Mouse (Mus musculus) heart, embryonic 12.5 days (tissue): Measurements from ENCODE around the gene Nos1. TPM values are rescaled to one million over a fixed set of nuclear protein-coding genes. Genes with fewer than 3 reads are reported as not detected.

Experiments
- ATAC-seq: fragments of 200-750 bp; cut with Nextera tagmentation; 2 replicates; pipeline ENCODE4 v1.8.0; 2017; ENCODE audit warnings: moderate TSS enrichment, moderate library complexity; ENCODE audit not compliant: insufficient number of reproducible peaks, low FRiP score
- H3K27ac ChIP-seq: fragments of 300-500 bp; sonication (generic); 2 replicates; pipeline ENCODE4 v1.5.1; 2016; ENCODE audit warnings: mild to moderate bottlenecking, moderate library complexity; ENCODE audit not compliant: poor library complexity, severe bottlenecking
- H3K27me3 ChIP-seq: fragments of 300-500 bp; sonication (generic); replicated peaks from 2 replicates; pipeline ENCODE4 v1.6.1; 2016; ENCODE audit warnings: mild to moderate bottlenecking, moderate library complexity
- H3K36me3 ChIP-seq: fragments of 300-500 bp; sonication (generic); 2 replicates; pipeline ENCODE4 v1.6.1; 2016; ENCODE audit warnings: mild to moderate bottlenecking, moderate library complexity
- H3K4me1 ChIP-seq: fragments of 300-500 bp; sonication (generic); replicated peaks from 2 replicates; pipeline ENCODE4 v1.6.1; 2016; ENCODE audit warnings: mild to moderate bottlenecking
- H3K4me2 ChIP-seq: fragments of 300-500 bp; sonication (generic); 2 replicates; pipeline ENCODE4 v1.6.1; 2016; ENCODE audit warnings: mild to moderate bottlenecking, moderate library complexity
- H3K4me3 ChIP-seq: fragments of 300-500 bp; sonication (generic); 2 replicates; pipeline ENCODE4 v1.5.1; 2016; ENCODE audit warnings: mild to moderate bottlenecking
- H3K9ac ChIP-seq: fragments of 300-500 bp; sonication (generic); 2 replicates; pipeline ENCODE4 v1.6.1; 2016; ENCODE audit warnings: mild to moderate bottlenecking, moderate library complexity
- H3K9me3 ChIP-seq: fragments of 300-500 bp; sonication (generic); replicated peaks from 2 replicates; pipeline ENCODE4 v1.6.1; 2016; ENCODE audit warnings: mild to moderate bottlenecking, moderate library complexity
- WGBS: fragments of 180-500 bp; shearing (Covaris S2); methylation state at CpG from one replicate; pipeline ENCODE4 v1.1.7; 2016; 5-methylcytosine and 5-hydroxymethylcytosine counted together
- polyA plus RNA-seq: library from polyadenylated mRNA; unstranded; fragments of >200 nt; fragmentation: Nextera tagmentation; extraction: Ambion mirVana; gene quantifications from 2 replicates; pipeline ENCODE4 v1.2.1, GENCODE M21; 2016

Nos1 gene
- polyA plus RNA-seq, 1 experiment from 2014 or later: 0.09 TPM

DNA sequence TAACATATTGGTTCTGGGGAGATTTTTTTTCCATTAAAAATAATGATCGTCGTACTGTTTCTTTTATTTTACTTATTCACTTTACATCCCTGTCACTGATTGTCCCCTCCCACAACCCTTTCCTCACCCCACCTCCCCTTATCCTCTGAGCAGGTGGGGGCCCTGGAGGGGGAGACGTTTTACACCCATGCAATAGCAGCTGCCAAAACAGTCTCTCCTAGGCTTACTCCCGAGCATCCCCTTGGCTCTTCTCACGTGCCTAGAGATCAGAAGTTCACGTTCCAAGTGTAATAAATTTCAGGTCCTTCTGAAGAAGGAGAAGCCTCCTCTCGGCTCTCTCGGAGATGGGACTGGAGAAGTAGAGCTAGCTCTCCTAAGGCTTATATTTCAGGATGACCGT, 20.0 kb downstream of the Nos1 start:
- H3K4me3 ChIP-seq: no peak overlapping the region
- H3K36me3 ChIP-seq: no peaks in the 10 kb centered on the region
- H3K27ac ChIP-seq: no peak overlapping the region
- no peak overlapping the region for H3K9ac ChIP-seq
- H3K9me3 ChIP-seq: no peaks in the 10 kb centered on the region
- no peak overlapping the region for H3K4me2 ChIP-seq
- WGBS: 69% methylated on average over 9 of the region's 9 CpGs
- H3K4me1 ChIP-seq: no peaks in the 10 kb centered on the region
- no peak for ATAC-seq
- no peaks in the 10 kb centered on the region for H3K27me3 ChIP-seq

DNA sequence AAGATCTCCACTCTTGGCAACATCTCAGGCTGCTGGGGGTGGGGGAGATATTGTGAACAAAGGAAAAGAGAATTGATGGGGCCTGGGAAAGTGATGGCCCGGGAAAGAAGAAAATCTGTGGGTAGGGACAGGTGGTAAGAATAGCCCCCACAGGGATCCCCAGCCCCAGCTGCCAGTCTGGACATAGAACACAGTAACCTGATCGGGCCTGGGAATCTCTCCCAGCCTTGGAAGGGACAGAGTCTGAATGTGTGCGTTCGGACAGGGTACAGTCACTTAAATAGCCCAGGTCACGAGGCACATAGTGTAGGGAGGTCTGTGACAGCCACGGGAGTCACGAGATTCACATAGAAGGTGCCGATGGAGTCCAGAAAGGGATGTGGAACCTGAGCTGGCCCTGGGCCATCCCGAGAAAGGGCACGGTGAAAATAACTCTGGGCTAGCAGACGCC, 21.3 kb downstream of the Nos1 start:
- no peak overlapping the region for H3K9ac ChIP-seq
- H3K27me3 ChIP-seq: no peaks in the 10 kb centered on the region
- H3K36me3 ChIP-seq: no peaks in the 10 kb centered on the region
- no peak for ATAC-seq
- H3K4me2 ChIP-seq: no peak overlapping the region
- no peaks in the 10 kb centered on the region for H3K9me3 ChIP-seq
- H3K4me1 ChIP-seq: no peaks in the 10 kb centered on the region
- WGBS: 78% methylated on average over 11 of the region's 11 CpGs
- H3K27ac ChIP-seq: no peak overlapping the region
- H3K4me3 ChIP-seq: no peak overlapping the region

DNA sequence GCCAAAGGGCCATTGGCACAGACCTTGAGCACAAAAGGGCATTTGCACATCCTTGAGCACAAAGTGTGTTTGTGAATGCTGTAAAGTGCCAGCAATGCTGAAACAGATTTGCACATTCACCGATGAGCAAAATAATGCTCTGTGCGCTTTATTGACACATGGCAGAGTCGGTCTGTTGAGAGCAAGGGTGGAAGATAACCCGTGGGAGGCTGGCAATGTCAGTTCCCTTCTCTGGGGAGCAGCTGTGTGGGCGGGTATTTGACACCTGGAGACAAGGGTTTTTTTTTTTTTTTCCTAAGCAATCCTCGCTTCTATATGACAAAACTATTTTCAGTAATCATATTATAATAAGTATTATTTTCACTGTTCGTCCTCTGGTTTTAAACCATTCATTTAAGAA, 22.7 kb downstream of the Nos1 start:
- H3K9ac ChIP-seq: no peak overlapping the region
- WGBS: 61% methylated on average over 7 of the region's 7 CpGs
- ATAC-seq: no peak
- no peak overlapping the region for H3K4me3 ChIP-seq
- H3K27ac ChIP-seq: no peak overlapping the region
- no peaks in the 10 kb centered on the region for H3K27me3 ChIP-seq
- no peaks in the 10 kb centered on the region for H3K4me1 ChIP-seq
- no peaks in the 10 kb centered on the region for H3K9me3 ChIP-seq
- H3K4me2 ChIP-seq: no peak overlapping the region
- H3K36me3 ChIP-seq: no peaks in the 10 kb centered on the region

DNA sequence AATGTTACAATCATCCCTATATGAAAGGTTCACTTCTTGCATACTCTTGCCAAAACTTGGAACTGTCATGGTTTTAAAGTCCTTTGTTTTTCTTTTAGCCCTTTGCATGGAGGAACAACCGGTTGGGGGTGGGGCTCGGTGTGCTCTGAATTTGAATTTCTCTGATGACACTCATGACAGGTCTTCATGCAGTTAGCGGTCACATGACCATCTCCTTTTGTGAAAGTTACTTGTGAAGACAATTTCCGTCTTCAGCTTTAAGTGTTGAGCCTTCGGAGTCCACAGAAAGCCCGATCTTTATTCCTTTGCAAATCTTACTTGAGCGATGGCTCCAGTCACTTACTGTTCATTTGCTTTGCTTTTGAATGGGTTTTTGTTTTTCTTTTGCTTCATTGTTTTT, 30.1 kb downstream of the Nos1 start:
- Histone ChIP-seq H3K36me3 (no peaks in the 10 kb centered on the region), H3K9me3 (no peaks in the 10 kb centered on the region), H3K4me2 (no peak overlapping the region), H3K27ac (no peak overlapping the region), H3K4me3 (no peak overlapping the region), H3K4me1 (no peaks in the 10 kb centered on the region), H3K27me3 (no peaks in the 10 kb centered on the region), H3K9ac (no peak overlapping the region)
- no peak for ATAC-seq
- WGBS: 88% methylated on average over 7 of the region's 7 CpGs

DNA sequence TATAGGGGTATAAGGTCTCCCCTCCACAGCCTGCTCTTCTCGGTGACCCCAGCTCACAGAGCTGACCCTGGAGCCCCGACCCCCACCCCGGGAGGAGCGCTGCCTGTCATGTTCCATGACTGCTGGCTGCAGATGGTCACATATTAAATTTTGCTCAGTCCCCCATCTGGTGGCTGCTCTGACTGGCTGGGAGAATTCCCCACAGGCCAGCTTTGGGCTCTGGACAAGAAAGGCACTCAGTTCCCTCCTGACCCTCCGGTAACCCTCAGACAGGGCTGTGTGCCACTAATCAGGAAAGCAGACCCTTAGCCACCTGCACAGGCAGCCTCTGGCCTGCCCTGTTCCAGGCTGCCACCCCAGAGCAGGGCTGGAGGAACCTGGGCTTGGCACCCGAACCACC, 38.0 kb downstream of the Nos1 start:
- Histone ChIP-seq H3K27ac (no peak overlapping the region), H3K27me3 (no peaks in the 10 kb centered on the region; the same call in 1 of the 2 replicates), H3K4me1 (no peaks in the 10 kb centered on the region), H3K9ac (no peak overlapping the region), H3K9me3 (no peaks in the 10 kb centered on the region), H3K36me3 (no peaks in the 10 kb centered on the region), H3K4me3 (no peak overlapping the region), H3K4me2 (no peak overlapping the region)
- ATAC-seq: no peak
- 71% methylated on average over 6 of the region's 6 CpGs for WGBS

DNA sequence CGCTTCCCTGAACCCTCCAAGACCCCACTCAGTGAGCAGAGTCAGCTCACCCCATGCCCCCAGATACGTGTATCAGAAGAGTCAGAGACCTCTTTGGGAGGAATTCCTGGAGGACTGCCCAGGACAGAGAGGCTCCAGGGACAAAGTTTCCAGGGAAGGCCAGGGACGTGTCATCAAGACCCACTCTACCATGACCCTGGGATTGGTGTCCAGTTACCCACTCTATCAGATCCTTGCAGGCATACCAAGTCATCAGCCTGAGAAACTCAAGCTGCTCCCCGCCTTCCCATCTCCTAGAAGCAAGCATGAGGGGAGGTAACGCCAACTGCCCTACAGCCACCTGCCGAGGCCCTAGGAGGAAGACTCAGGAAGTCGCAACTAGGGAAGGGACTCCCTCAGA, 39.6 kb downstream of the Nos1 start:
- 0 out of 2 replicates have a peak, but pooled peaks cover 5% of the 10 kb centered on the region for H3K9me3 ChIP-seq

DNA sequence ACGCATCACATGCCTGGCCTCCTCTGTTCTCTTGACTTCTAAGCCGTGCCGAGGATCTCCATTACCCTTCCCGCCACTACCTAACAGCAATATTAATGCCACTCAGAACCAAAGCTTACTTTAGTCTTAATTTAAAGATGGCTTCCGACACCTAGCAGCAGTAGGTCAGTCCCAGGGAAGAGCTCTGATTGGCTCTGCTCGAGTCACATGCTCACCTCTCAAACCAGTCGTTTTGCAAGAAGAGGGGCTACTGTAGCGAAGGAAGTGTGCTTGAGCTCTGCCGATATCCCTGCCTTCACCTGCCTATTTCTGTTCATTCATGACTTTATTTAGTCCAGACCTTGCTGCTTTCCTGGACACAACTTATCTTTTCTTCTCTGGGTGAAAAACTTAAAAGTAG, 43.0 kb downstream of the Nos1 start:
- no peak for ATAC-seq
- 88% methylated on average over 9 of the region's 9 CpGs for WGBS

More for the DNA sequence above, 39.6 kb downstream of the Nos1 start:
- Histone ChIP-seq H3K4me3 (no peak overlapping the region), H3K4me2 (no peak overlapping the region), H3K9ac (no peak overlapping the region), H3K27ac (no peak overlapping the region), H3K4me1 (no peaks in the 10 kb centered on the region), H3K36me3 (no peaks in the 10 kb centered on the region), H3K27me3 (no peaks in the 10 kb centered on the region; the same call in 1 of the 2 replicates)
- no peak for ATAC-seq
- 43% methylated on average over 7 of the region's 7 CpGs for WGBS

DNA sequence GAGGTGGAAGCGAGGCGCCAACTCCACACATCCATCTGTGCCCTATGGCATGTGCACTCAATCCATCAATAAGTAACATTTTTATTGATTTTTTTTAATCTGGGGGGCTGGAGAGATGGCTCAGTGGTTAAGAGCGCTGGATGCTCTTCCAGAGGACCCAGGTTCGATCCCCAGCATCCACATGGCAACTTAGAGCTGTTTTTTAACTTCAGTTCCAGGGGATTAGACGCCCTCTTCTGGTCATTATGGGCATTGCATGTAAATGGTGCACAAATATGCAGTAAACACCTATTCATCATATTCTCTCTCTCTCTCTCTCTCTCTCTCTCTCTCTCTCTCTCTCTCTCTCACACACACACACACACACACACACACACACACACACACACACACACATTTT, 43.7 kb downstream of the Nos1 start:
- Histone ChIP-seq H3K27me3 (no peaks in the 10 kb centered on the region), H3K36me3 (no peaks in the 10 kb centered on the region), H3K4me1 (no peaks in the 10 kb centered on the region), H3K27ac (no peak overlapping the region), H3K4me2 (no peak overlapping the region), H3K4me3 (no peak overlapping the region), H3K9me3 (0 out of 2 replicates have a peak, but pooled peaks cover 5% of the 10 kb centered on the region), H3K9ac (no peak overlapping the region)
- no peak for ATAC-seq
- 63% methylated on average over 5 of the region's 5 CpGs for WGBS

More for the DNA sequence above, 43.0 kb downstream of the Nos1 start:
- Histone ChIP-seq H3K27ac (no peak overlapping the region), H3K27me3 (no peaks in the 10 kb centered on the region; the same call in 1 of the 2 replicates), H3K36me3 (no peaks in the 10 kb centered on the region), H3K4me1 (no peaks in the 10 kb centered on the region), H3K9ac (no peak overlapping the region), H3K4me2 (no peak overlapping the region), H3K9me3 (0 out of 2 replicates have a peak, but pooled peaks cover 5% of the 10 kb centered on the region), H3K4me3 (no peak overlapping the region)

DNA sequence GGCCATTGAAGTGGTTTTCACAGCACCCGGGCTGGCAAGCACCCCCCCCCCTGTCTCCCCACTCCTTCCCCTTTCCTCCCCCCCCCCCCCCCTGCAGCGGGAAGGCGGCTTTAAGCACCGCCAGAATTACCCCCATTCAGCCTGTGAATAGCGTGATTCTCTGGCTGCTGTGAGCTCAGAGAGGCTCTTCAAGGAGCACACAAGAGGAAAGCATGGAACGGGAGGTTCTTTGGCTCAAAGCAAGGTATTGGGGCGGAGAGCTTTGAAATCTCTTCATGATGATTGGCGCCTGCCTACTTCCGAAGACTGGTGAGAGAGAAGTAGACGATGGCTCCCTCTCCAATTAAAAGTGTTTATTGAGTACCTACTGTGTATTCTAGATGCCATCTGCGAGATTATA, 44.5 kb downstream of the Nos1 start:
- WGBS: 70% methylated on average over 10 of the region's 11 CpGs
- ATAC-seq: no peak
- H3K4me1 ChIP-seq: no peaks in the 10 kb centered on the region

DNA sequence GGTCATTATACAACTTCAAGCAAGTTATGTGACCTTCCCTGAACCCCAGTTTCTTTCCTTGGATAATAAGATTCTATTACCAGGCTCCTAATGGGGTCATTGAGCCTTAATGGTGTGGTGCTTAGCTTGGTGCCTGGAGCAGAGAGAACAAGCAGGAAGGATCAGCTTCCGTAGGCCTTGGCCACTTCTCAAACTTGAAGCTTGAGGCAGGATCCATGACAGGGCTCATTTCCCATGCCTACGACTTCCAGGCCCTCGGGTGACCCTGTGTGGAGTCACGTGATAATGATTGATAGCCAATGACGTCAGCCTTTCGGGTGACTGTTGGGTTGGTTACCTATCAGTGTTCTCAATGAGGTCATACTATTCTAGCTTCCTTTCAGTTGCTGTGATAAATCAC, 46.5 kb downstream of the Nos1 start:
- no peak overlapping the region for H3K4me2 ChIP-seq
- ATAC-seq: no peak
- 0 out of 2 replicates have a peak, but pooled peaks cover 5% of the 10 kb centered on the region for H3K9me3 ChIP-seq
- H3K36me3 ChIP-seq: no peaks in the 10 kb centered on the region
- no peak overlapping the region for H3K9ac ChIP-seq
- H3K4me3 ChIP-seq: no peak overlapping the region
- 71% methylated on average over 6 of the region's 6 CpGs for WGBS
- H3K27me3 ChIP-seq: peaks cover 3% of the 10 kb centered on the region; the same call in 1 of the 2 replicates
- no peak overlapping the region for H3K27ac ChIP-seq
- H3K4me1 ChIP-seq: no peaks in the 10 kb centered on the region

More for the DNA sequence above, 44.5 kb downstream of the Nos1 start:
- no peak overlapping the region for H3K4me3 ChIP-seq
- H3K27ac ChIP-seq: no peak overlapping the region
- H3K36me3 ChIP-seq: no peaks in the 10 kb centered on the region
- H3K9me3 ChIP-seq: 0 out of 2 replicates have a peak, but pooled peaks cover 5% of the 10 kb centered on the region
- H3K9ac ChIP-seq: no peak overlapping the region
- peaks cover under 1% of the 10 kb centered on the region; the same call in 1 of the 2 replicates for H3K27me3 ChIP-seq
- no peak overlapping the region for H3K4me2 ChIP-seq

DNA sequence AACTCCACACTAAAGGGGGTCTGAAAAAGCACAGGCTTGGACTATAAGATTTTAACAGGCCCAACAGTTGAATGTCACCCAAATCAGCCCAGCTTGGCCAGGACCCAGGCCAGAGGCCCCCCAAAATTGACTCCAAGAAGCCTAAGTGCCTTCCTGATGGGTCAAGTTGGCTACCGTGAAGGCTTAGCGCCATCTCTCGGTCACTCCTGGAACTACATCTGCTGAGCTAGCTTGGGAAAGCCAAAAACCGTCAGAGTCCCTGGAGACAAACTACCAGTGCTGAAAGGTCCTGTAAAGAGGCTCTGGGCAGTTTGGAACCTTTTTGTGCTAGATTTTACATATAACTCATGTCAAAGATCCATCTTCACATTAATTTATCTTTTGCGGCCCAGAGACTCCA, 56.1 kb downstream of the Nos1 start:
- Histone ChIP-seq H3K4me1 (no peaks in the 10 kb centered on the region), H3K4me2 (no peak overlapping the region), H3K27ac (no peak overlapping the region), H3K36me3 (no peaks in the 10 kb centered on the region), H3K9me3 (peaks cover 6% of the 10 kb centered on the region; the same call in 1 of the 2 replicates), H3K4me3 (no peak overlapping the region), H3K9ac (no peak overlapping the region), H3K27me3 (peaks cover 48% of the 10 kb centered on the region)
- 12% methylated on average over 5 of the region's 5 CpGs for WGBS
- ATAC-seq: no peak

DNA sequence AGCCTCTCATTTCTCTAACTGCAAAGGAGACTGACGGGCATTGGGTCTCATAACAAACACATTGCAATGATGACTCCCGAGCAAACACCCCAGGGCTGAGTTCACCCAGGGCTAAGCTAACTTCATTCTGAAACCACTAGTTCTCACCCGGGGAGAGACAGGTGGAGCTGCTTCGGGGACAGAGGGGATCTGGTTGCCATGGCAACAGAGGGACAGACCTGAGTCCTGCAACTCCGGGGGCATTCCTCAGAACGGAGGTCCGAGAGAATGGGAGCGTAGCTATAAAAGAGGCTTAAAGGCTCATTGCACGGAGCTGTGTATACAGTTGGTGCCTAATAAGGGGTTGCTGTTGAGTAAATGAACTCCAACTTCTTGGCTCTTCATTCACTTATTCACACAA, 56.9 kb downstream of the Nos1 start:
- Histone ChIP-seq H3K4me3 (no peak overlapping the region), H3K27ac (no peak overlapping the region), H3K9me3 (peaks cover 6% of the 10 kb centered on the region; the same call in 1 of the 2 replicates), H3K4me1 (no peaks in the 10 kb centered on the region), H3K9ac (no peak overlapping the region), H3K27me3 (peaks cover 56% of the 10 kb centered on the region), H3K4me2 (no peak overlapping the region), H3K36me3 (no peaks in the 10 kb centered on the region)
- 35% methylated on average over 9 of the region's 9 CpGs for WGBS
- no peak for ATAC-seq
